Mouse (Mus musculus) CH12.LX (cell line): ENCODE data around the gene Cacna1i.

Experiments
- CTCF ChIP-seq, 2 experiments: IDR thresholded peaks in 1 of 2; conservative IDR thresholded peaks in 1 of 2; 2 replicates each; pipeline ENCODE4 v1.5.1; 2011 to 2012; ENCODE audit warnings: low read depth in 2 of 2, low read length in 2 of 2, improper control_type of control experiment in 1 of 2, inconsistent platforms in 1 of 2, mild to moderate bottlenecking in 1 of 2, moderate library complexity in 1 of 2
- JUN ChIP-seq: IDR thresholded peaks from 2 replicates; pipeline ENCODE4 v1.6.1; 2011; ENCODE audit warnings: low read depth, mild to moderate bottlenecking, low read length, improper control_type of control experiment, moderate library complexity; ENCODE audit not compliant: insufficient read depth
- NELFE ChIP-seq: IDR thresholded peaks from 2 replicates; pipeline ENCODE4 v1.6.1; 2011; ENCODE audit warnings: low read depth, low read length, improper control_type of control experiment
- POLR2A ChIP-seq: IDR thresholded peaks from 2 replicates; pipeline ENCODE4 v1.6.1; 2011; ENCODE audit warnings: low read depth, mild to moderate bottlenecking, improper control_type of control experiment, low read length
- ZC3H11A ChIP-seq: IDR thresholded peaks from 2 replicates; pipeline ENCODE4 v1.6.1; 2012; ENCODE audit warnings: low read depth, mild to moderate bottlenecking, inconsistent platforms, low read length, improper control_type of control experiment

DNA sequence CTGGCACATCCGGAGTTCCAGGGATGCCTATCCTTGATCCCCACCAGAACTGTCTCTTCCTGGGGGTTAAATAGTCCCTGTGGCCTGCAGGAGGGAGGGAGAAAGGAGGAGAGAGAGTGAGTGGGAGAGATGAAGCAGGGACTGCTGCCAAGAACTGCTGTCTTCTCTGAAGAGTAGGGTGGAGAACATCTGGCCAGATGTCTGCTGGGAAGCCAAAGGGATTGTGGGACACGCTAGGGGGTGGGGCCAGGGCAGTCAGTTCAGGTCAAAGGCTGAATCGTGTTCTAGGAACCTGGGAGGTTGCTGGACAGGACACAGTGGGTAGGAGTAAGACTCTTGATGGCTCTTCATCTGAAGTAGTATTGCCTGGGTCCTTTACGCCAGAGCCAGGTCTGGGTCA is 55.4 kb downstream of the Cacna1i start:
- TF ChIP-seq NELFE (no peak), JUN (no peak), CTCF (conservative IDR thresholded peaks at IDR 0.05 in 1 of 2, IDR thresholded peaks at IDR 0.05 in 1 of 2; ENCODE audit: low read depth in 2 of 2, low read length in 2 of 2) (no peak), ZC3H11A (no peak), POLR2A (no peak)
